Mouse (Mus musculus) limb, embryonic 14.5 days (tissue): ENCODE data around the gene Pde10a. TPM values are rescaled to one million over a fixed set of nuclear protein-coding genes. Genes with fewer than 3 reads are reported as not detected.

ENCODE experiments used
- ATAC-seq: fragments of 200-750 bp; cut with Nextera tagmentation; 2 replicates; pipeline ENCODE4 v1.8.0; 2017; ENCODE audit warnings: low read depth, moderate number of reproducible peaks, moderate TSS enrichment; ENCODE audit not compliant: low FRiP score
- DNase-seq: peaks from one replicate; pipeline ENCODE4 v3.0.0-alpha.2; 2015; ENCODE audit warnings: low spot score
- H3K27ac ChIP-seq: fragments of 300-500 bp; sonication (generic); replicated peaks from 2 replicates; pipeline ENCODE4 v1.5.1; 2014; ENCODE audit warnings: low read depth, mild to moderate bottlenecking, low read length, moderate library complexity, mixed read lengths
- H3K27me3 ChIP-seq: fragments of 300-500 bp; sonication (generic); 2 replicates; pipeline ENCODE4 v1.6.1; 2014; ENCODE audit warnings: low read length, mixed read lengths; ENCODE audit not compliant: control insufficient read depth, insufficient read depth
- H3K36me3 ChIP-seq: fragments of 300-500 bp; sonication (generic); 2 replicates; pipeline ENCODE4 v1.6.1; 2014; ENCODE audit warnings: mild to moderate bottlenecking, low read length, moderate library complexity, mixed read lengths; ENCODE audit not compliant: control insufficient read depth, insufficient read depth
- H3K4me1 ChIP-seq: fragments of 300-500 bp; sonication (generic); 2 replicates; pipeline ENCODE4 v1.6.1; 2014; ENCODE audit warnings: antibody characterized with exemption, low read length, mixed read lengths; ENCODE audit not compliant: control insufficient read depth, insufficient read depth
- H3K4me2 ChIP-seq: fragments of 300-500 bp; sonication (generic); replicated peaks from 2 replicates; pipeline ENCODE4 v1.6.1; 2014; ENCODE audit warnings: low read depth, mild to moderate bottlenecking, low read length, moderate library complexity; ENCODE audit not compliant: severe bottlenecking
- H3K4me3 ChIP-seq: fragments of 300-500 bp; sonication (generic); replicated peaks from 2 replicates; pipeline ENCODE4 v1.5.1; 2014; ENCODE audit warnings: low read length
- H3K9ac ChIP-seq: fragments of 300-500 bp; sonication (generic); 2 replicates; pipeline ENCODE4 v1.6.1; 2014; ENCODE audit warnings: mild to moderate bottlenecking, low read depth, low read length, moderate library complexity; ENCODE audit not compliant: severe bottlenecking
- H3K9me3 ChIP-seq: fragments of 300-500 bp; sonication (generic); 2 replicates; pipeline ENCODE4 v1.6.1; 2016; ENCODE audit warnings: low read length; ENCODE audit not compliant: control insufficient read depth
- POLR2A ChIP-seq: fragments of 200-500 bp; IDR thresholded peaks from 2 replicates; pipeline ENCODE4 v1.8.0; 2012; ENCODE audit warnings: inconsistent platforms, mild to moderate bottlenecking, moderate library complexity, borderline replicate concordance; ENCODE audit not compliant: insufficient read depth, insufficient read length; ENCODE audit errors: extremely low read depth
- WGBS: fragments of 180-500 bp; shearing (Covaris S2); extraction: QIAGEN DNeasy Blood & Tissue Kit; methylation state at CpG from one replicate; pipeline ENCODE4 v1.1.7; 2014; 5-methylcytosine and 5-hydroxymethylcytosine counted together
- polyA plus RNA-seq, 2 experiments: library from polyadenylated mRNA; depleted of rRNA in 1 of 2; stranded (reverse) in 1 of 2; unstranded in 1 of 2; fragments of >200 nt; fragmentation: Nextera tagmentation in 1 of 2; extraction: Ambion mirVana in 1 of 2; gene quantifications; 2 replicates each; pipeline versions ENCODE4 v1.2.1 to v1.2.3; 2012 to 2014

Gene Pde10a
- polyA plus RNA-seq, 2 experiments: 3.8 to 5.0 TPM

- Histone ChIP-seq H3K27me3 (no peaks in the 10 kb centered on the region), H3K9ac (no peak overlapping the region), H3K4me2 (no peak overlapping the region), H3K4me1 (no peaks in the 10 kb centered on the region), H3K9me3 (no peaks in the 10 kb centered on the region), H3K27ac (no peak overlapping the region), H3K36me3 (no peaks in the 10 kb centered on the region), H3K4me3 (no peak overlapping the region)
- no peak for DNase-seq
- no peak for TF ChIP-seq POLR2A
- WGBS: 87% methylated on average over 6 of the region's 6 CpGs
- no peak for ATAC-seq
These were observed 356.5 kb downstream of the Pde10a start for GRCm38 (mm10) chr17:8881711-8882110.

GRCm38 (mm10) chr17:8884691-8885090 is 359.5 kb downstream of the Pde10a start:
- Histone ChIP-seq H3K27me3 (no peaks in the 10 kb centered on the region), H3K9ac (no peak overlapping the region), H3K4me3 (no peak overlapping the region), H3K9me3 (no peaks in the 10 kb centered on the region), H3K27ac (no peak overlapping the region), H3K4me2 (no peak overlapping the region), H3K4me1 (peaks cover 3% of the 10 kb centered on the region; the same call in 1 of the 2 replicates), H3K36me3 (no peaks in the 10 kb centered on the region)
- TF ChIP-seq POLR2A: no peak
- DNase-seq (no peak), ATAC-seq (no peak)
- WGBS: 81% methylated on average over 5 of the region's 5 CpGs

- H3K4me2 ChIP-seq: no peak overlapping the region
- DNase-seq (no peak), ATAC-seq (no peak)
- no peaks in the 10 kb centered on the region for H3K27me3 ChIP-seq
- peaks cover 3% of the 10 kb centered on the region; the same call in 1 of the 2 replicates for H3K4me1 ChIP-seq
- no peak overlapping the region for H3K27ac ChIP-seq
- 85% methylated on average over 6 of the region's 6 CpGs for WGBS
- H3K9me3 ChIP-seq: no peaks in the 10 kb centered on the region
- H3K36me3 ChIP-seq: no peaks in the 10 kb centered on the region
- H3K4me3 ChIP-seq: no peak overlapping the region
- H3K9ac ChIP-seq: no peak overlapping the region
- TF ChIP-seq POLR2A: no peak
These were observed 360.7 kb downstream of the Pde10a start for GRCm38 (mm10) chr17:8885830-8886229.

- WGBS: 60% methylated on average over 9 of the region's 9 CpGs
- H3K36me3 ChIP-seq: no peaks in the 10 kb centered on the region
These were observed 362.9 kb downstream of the Pde10a start for GRCm38 (mm10) chr17:8888105-8888504.

GRCm38 (mm10) chr17:8888639-8889038 is 363.5 kb downstream of the Pde10a start:
- no peak for TF ChIP-seq POLR2A
- Histone ChIP-seq H3K9me3 (no peaks in the 10 kb centered on the region), H3K27me3 (no peaks in the 10 kb centered on the region), H3K4me3 (no peak overlapping the region), H3K4me1 (peaks cover 3% of the 10 kb centered on the region; the same call in 1 of the 2 replicates), H3K27ac (no peak overlapping the region), H3K4me2 (no peak overlapping the region), H3K9ac (no peak overlapping the region), H3K36me3 (no peaks in the 10 kb centered on the region)
- WGBS: 85% methylated on average over 5 of the region's 5 CpGs
- no peak for ATAC-seq
- DNase-seq: no peak

More at GRCm38 (mm10) chr17:8888105-8888504, 362.9 kb downstream of the Pde10a start:
- ATAC-seq: no peak
- DNase-seq: no peak
- H3K4me3 ChIP-seq: no peak overlapping the region
- no peaks in the 10 kb centered on the region for H3K27me3 ChIP-seq
- H3K4me2 ChIP-seq: no peak overlapping the region
- H3K9me3 ChIP-seq: no peaks in the 10 kb centered on the region
- H3K27ac ChIP-seq: no peak overlapping the region
- no peak overlapping the region for H3K9ac ChIP-seq
- peaks cover 3% of the 10 kb centered on the region; the same call in 1 of the 2 replicates for H3K4me1 ChIP-seq
- no peak for TF ChIP-seq POLR2A

- no peak overlapping the region for H3K9ac ChIP-seq
- no peak overlapping the region for H3K4me2 ChIP-seq
- DNase-seq (no peak), ATAC-seq (no peak)
- H3K9me3 ChIP-seq: no peaks in the 10 kb centered on the region
- 68% methylated on average over 13 of the region's 13 CpGs for WGBS
- H3K36me3 ChIP-seq: no peaks in the 10 kb centered on the region
- no peak overlapping the region for H3K4me3 ChIP-seq
- H3K27ac ChIP-seq: no peak overlapping the region
- TF ChIP-seq POLR2A: no peak
- H3K27me3 ChIP-seq: no peaks in the 10 kb centered on the region
- H3K4me1 ChIP-seq: peaks cover 3% of the 10 kb centered on the region; the same call in 1 of the 2 replicates
These were observed 367.2 kb downstream of the Pde10a start for GRCm38 (mm10) chr17:8892193-8892985.
